Mouse (Mus musculus) cortical plate, adult 2 months (tissue): ENCODE results near the gene Olfr432.

ENCODE experiments used
- CTCF ChIP-seq: fragments of 200-500 bp; IDR thresholded peaks from 2 replicates; pipeline ENCODE4 v1.5.1; 2011; ENCODE audit warnings: mild to moderate bottlenecking, control low read depth, low read length; ENCODE audit not compliant: insufficient read depth; ENCODE audit errors: extremely low read depth
- POLR2A ChIP-seq: fragments of 200-500 bp; IDR thresholded peaks from 2 replicates; pipeline ENCODE4 v1.6.1; 2011; ENCODE audit warnings: mild to moderate bottlenecking, low read length, control low read depth; ENCODE audit not compliant: insufficient read depth; ENCODE audit errors: extremely low read depth

DNA sequence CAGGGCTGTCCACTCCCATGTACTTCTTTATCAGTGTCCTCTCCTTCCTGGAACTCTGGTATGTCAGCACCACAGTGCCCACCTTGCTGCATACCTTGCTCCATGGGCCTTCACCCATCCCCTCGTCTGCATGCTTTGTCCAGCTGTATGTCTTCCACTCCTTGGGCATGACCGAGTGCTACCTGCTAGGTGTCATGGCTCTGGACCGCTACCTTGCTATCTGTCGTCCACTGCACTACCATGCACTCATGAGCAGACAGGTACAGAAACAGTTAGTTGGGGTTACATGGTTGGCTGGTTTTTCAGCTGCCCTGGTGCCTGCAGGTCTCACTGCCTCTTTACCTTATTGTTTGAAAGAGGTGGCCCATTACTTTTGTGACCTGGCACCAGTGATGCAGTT, 1.5 kb downstream of the Olfr432 start:
- TF ChIP-seq POLR2A (no peak), CTCF (no peak)
